Mouse (Mus musculus) stomach, postnatal 0 days (tissue): ENCODE data around the gene Aspg. TPM values are rescaled to one million over a fixed set of nuclear protein-coding genes. Genes with fewer than 3 reads are reported as not detected.

Experiments
- ATAC-seq: fragments of 200-750 bp; cut with Nextera tagmentation; 2 replicates; pipeline ENCODE4 v1.8.0; 2017; ENCODE audit not compliant: low FRiP score, low TSS enrichment
- DNase-seq: peaks from one replicate; pipeline ENCODE4 v3.0.0-alpha.2; 2016; ENCODE audit warnings: low spot score
- H3K27ac ChIP-seq: fragments of 300-500 bp; sonication (generic); replicated peaks from 2 replicates; pipeline ENCODE4 v1.5.1; 2014; ENCODE audit warnings: mild to moderate bottlenecking, control low read depth
- H3K27me3 ChIP-seq: fragments of 300-500 bp; sonication (generic); 2 replicates; pipeline ENCODE4 v1.6.1; 2014; ENCODE audit warnings: low read length; ENCODE audit not compliant: control insufficient read depth, insufficient read depth
- H3K36me3 ChIP-seq: fragments of 300-500 bp; sonication (generic); 2 replicates; pipeline ENCODE4 v1.6.1; 2014; ENCODE audit warnings: low read length, mixed read lengths; ENCODE audit not compliant: control insufficient read depth, insufficient read depth
- H3K4me1 ChIP-seq: fragments of 300-500 bp; sonication (generic); replicated peaks from 2 replicates; pipeline ENCODE4 v1.6.1; 2014; ENCODE audit warnings: antibody characterized with exemption; ENCODE audit not compliant: control insufficient read depth, insufficient read depth
- H3K4me2 ChIP-seq: fragments of 300-500 bp; sonication (generic); replicated peaks from 2 replicates; pipeline ENCODE4 v1.6.1; 2014; ENCODE audit warnings: low read depth, mild to moderate bottlenecking, control low read depth, moderate library complexity
- H3K4me3 ChIP-seq: fragments of 300-500 bp; sonication (generic); 2 replicates; pipeline ENCODE4 v1.5.1; 2014; ENCODE audit warnings: low read depth, low read length, control low read depth
- H3K9ac ChIP-seq: fragments of 300-500 bp; sonication (generic); 2 replicates; pipeline ENCODE4 v1.6.1; 2014; ENCODE audit warnings: mild to moderate bottlenecking, low read length, control low read depth, mixed read lengths
- H3K9me3 ChIP-seq: fragments of 300-500 bp; sonication (generic); 2 replicates; pipeline ENCODE4 v1.6.1; 2016; ENCODE audit warnings: low read length; ENCODE audit not compliant: control insufficient read depth
- CTCF ChIP-seq: IDR thresholded peaks from 2 replicates; pipeline ENCODE4 v1.5.1; 2016; ENCODE audit warnings: antibody characterized with exemption, low read depth, mild to moderate bottlenecking, moderate library complexity
- EP300 ChIP-seq: optimal IDR thresholded peaks from 2 replicates; pipeline ENCODE3; 2016; ENCODE audit warnings: antibody characterized with exemption
- WGBS: fragments of 180-500 bp; shearing (Covaris S2); extraction: QIAGEN DNeasy Blood & Tissue Kit; methylation state at CpG from one replicate; pipeline ENCODE4 v1.1.7; 2014; 5-methylcytosine and 5-hydroxymethylcytosine counted together
- polyA plus RNA-seq: library from polyadenylated mRNA; unstranded; fragments of >200 nt; fragmentation: Nextera tagmentation; extraction: Ambion mirVana; gene quantifications from 2 replicates; pipeline ENCODE4 v1.2.1, GENCODE M21; 2015

Gene Aspg
- polyA plus RNA-seq, result 6.0 and 6.9 TPM in 2 replicates

- Histone ChIP-seq H3K9ac (no peak within 1 kb of the TSS), H3K36me3 (no peaks in the 10 kb centered on the region), H3K27me3 (no peaks in the 10 kb centered on the region), H3K4me3 (peak within 1 kb of the TSS; percentile 1; the same call in 1 of the 2 replicates), H3K27ac (no peak within 1 kb of the TSS), H3K9me3 (no peaks in the 10 kb centered on the region), H3K4me1 (no peaks in the 10 kb centered on the region), H3K4me2 (peak within 1 kb of the TSS; percentile 20; the same call in 1 of the 2 replicates)
- TF ChIP-seq CTCF, result no peak
- ATAC-seq (peak; percentile 56), DNase-seq (no peak)
- WGBS, result 1% methylated on average over 14 of the region's 14 CpGs
Observed at GRCm38 (mm10) chr12:112106541-112106971, at the start of gene Aspg. Gene Aspg, plus strand, starts transcription at chr12:112106679.

DNA sequence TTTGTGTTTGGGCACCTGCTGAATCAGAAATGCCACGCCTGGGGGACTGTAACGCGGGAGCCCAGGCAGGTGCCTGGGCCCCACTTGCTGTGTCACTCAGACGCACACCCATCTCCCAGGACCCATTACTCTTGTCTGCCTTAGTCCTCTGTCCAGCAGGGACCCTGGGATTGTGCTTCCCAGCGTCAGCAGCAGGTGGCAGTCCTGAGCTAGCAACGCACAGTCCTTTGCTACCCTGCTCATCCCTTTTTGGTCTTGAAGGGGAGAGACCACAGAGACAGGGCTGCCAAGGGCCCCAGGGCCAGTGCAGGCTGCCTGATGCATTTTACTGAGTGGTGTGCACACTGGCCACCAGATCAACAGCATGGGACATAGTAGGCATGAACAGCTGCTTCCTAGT lies 28.8 kb upstream of the Aspg start:
- H3K4me3 ChIP-seq, result no peak overlapping the region
- no peaks in the 10 kb centered on the region for H3K9me3 ChIP-seq
- TF ChIP-seq CTCF (peak; percentile 87), EP300 (no peak)
- H3K4me1 ChIP-seq, result no peaks in the 10 kb centered on the region
- ATAC-seq, result 0 out of 2 replicates have a peak, but pooled peaks have one; percentile 57
- no peak overlapping the region for H3K4me2 ChIP-seq
- H3K36me3 ChIP-seq, result no peaks in the 10 kb centered on the region
- no peaks in the 10 kb centered on the region for H3K27me3 ChIP-seq
- WGBS, result 7% methylated on average over 6 of the region's 6 CpGs
- peak; percentile 74 for DNase-seq
- no peak overlapping the region for H3K9ac ChIP-seq
- no peak overlapping the region for H3K27ac ChIP-seq

- Histone ChIP-seq H3K4me3 (no peak overlapping the region), H3K36me3 (no peaks in the 10 kb centered on the region), H3K9me3 (no peaks in the 10 kb centered on the region), H3K9ac (no peak overlapping the region), H3K27ac (no peak overlapping the region), H3K27me3 (no peaks in the 10 kb centered on the region), H3K4me1 (no peaks in the 10 kb centered on the region), H3K4me2 (no peak overlapping the region)
- no peak for ATAC-seq
- DNase-seq, result no peak
- WGBS, result 79% methylated on average over 8 of the region's 8 CpGs
- TF ChIP-seq CTCF (no peak), EP300 (no peak)
Observed at GRCm38 (mm10) chr12:112079911-112080310, 26.6 kb upstream of the Aspg start.

- Histone ChIP-seq H3K36me3 (no peaks in the 10 kb centered on the region), H3K4me3 (no peak overlapping the region), H3K4me2 (no peak overlapping the region), H3K27ac (no peak overlapping the region), H3K4me1 (no peaks in the 10 kb centered on the region), H3K9me3 (no peaks in the 10 kb centered on the region), H3K27me3 (no peaks in the 10 kb centered on the region), H3K9ac (no peak overlapping the region)
- no peak for TF ChIP-seq EP300
- TF ChIP-seq CTCF, result no peak
- WGBS, result 94% methylated on average over 4 of the region's 4 CpGs
- no peak for DNase-seq
- ATAC-seq, result no peak
Observed at GRCm38 (mm10) chr12:112080911-112081310, 25.6 kb upstream of the Aspg start.

GRCm38 (mm10) chr12:112082241-112082640 lies 24.2 kb upstream of the Aspg start:
- Histone ChIP-seq H3K27ac (no peak overlapping the region), H3K9me3 (no peaks in the 10 kb centered on the region), H3K4me1 (no peaks in the 10 kb centered on the region), H3K9ac (no peak overlapping the region), H3K36me3 (no peaks in the 10 kb centered on the region), H3K27me3 (no peaks in the 10 kb centered on the region), H3K4me3 (no peak overlapping the region), H3K4me2 (no peak overlapping the region)
- DNase-seq (no peak), ATAC-seq (no peak)
- TF ChIP-seq EP300 (no peak), CTCF (no peak)
- 13% methylated on average over 1 of the region's 1 CpGs for WGBS

DNA sequence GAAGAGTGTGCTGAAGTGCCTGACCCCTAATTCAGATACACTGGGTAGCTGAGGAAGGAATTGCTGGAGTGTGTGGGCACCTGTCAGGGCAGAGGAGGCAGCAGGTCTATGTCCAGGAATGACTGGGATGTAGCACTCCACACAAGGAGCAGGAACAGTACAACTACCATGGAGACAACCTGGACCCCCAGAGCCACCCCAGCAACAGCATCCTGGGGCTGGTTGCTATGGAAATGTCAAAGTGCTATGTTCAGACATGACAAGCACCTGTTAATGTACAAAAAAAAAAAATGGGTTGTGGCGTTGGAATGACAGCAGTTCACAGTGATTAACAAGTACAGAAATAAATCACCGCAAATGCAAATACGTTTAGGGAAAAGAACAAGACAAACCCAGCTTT lies 20.2 kb upstream of the Aspg start:
- Histone ChIP-seq H3K36me3 (no peaks in the 10 kb centered on the region), H3K9me3 (no peaks in the 10 kb centered on the region), H3K27ac (no peak overlapping the region), H3K9ac (no peak overlapping the region), H3K4me3 (no peak overlapping the region), H3K4me2 (no peak overlapping the region), H3K4me1 (no peaks in the 10 kb centered on the region), H3K27me3 (no peaks in the 10 kb centered on the region)
- no peak for ATAC-seq
- TF ChIP-seq EP300 (no peak), CTCF (no peak)
- no peak for DNase-seq
- WGBS, result 68% methylated on average over 3 of the region's 3 CpGs
